Comparison of ENCODE assay signal across 9 mouse cellular contexts in the genomic region with DNA sequence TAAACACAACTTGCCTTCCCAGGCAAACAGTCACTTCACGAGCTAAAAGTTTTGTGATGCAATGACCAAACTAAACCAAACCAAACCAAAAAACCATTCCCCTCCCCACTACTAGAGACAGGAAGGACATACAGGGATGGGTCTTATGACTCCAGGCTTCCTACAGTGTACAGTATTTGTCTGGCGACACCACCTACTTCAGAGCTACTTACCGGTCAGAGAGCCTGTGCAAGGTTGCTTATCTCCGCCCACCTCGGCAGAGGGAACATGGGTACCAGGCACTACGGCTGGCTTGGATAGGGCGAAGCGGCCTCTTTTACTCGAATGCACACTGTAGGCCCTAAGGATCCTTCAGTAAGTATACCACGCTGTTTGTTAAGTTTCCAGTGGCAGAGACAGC. TPM values are rescaled to one million over a fixed set of nuclear protein-coding genes. Genes with fewer than 3 reads are reported as not detected.
DNase-seq lines count a peak whose midpoint lies in the region; ATAC-seq and TF ChIP-seq lines count a peak whose summit lies in the region.
"Had no signal": no experiment of that assay in that cellular context is flagged by ENCODE, and none has a peak within 500 bp of the region (broad histone marks: within the 10 kb centered on the region; RNA-seq: fewer than 3 reads in every experiment).

No protein-coding gene starts in this region.

- peak overlapping the region; percentile 92 for H3K4me3 ChIP-seq in embryonic fibroblast, embryonic 13.5 days (ENCODE audit: insufficient read depth, low read length)

- peak; percentile 47 for DNase-seq in thymus, postnatal 4 days
- DNase-seq in thymus, postnatal 0 days (ENCODE audit: low spot score) = no peak
- DNase-seq in kidney, adult 9 months = peak; percentile 42
- peak; percentile 23 for DNase-seq in lung, postnatal 14 days
- DNase-seq in right cerebral cortex, postnatal 4 days = no peak
- no peak for DNase-seq in adrenal gland, postnatal 4 days (ENCODE audit: low spot score in 2 of 2)

- TF ChIP-seq CTCF in embryonic fibroblast, embryonic 13.5 days (IDR thresholded peaks at IDR 0.05; ENCODE audit: borderline replicate concordance, insufficient read depth, low read length) = no peak

- peak overlapping the region; percentile 39; the same call in 1 of the 2 replicates for H3K27ac ChIP-seq in embryonic fibroblast, embryonic 13.5 days (ENCODE audit: insufficient read depth, low read length)

- 0 out of 2 replicates have a peak, but pooled peaks cover 9% of the 10 kb centered on the region for H3K4me1 ChIP-seq in embryonic fibroblast, embryonic 13.5 days (ENCODE audit: control insufficient read depth, insufficient read depth, low read length)

- TF ChIP-seq POLR2A in embryonic fibroblast, embryonic 13.5 days (IDR thresholded peaks at IDR 0.05; ENCODE audit: low read depth, low read length) = no peak

- ATAC-seq in activated CD4-positive, CD25-positive, alpha-beta regulatory T cell, adult 4 months = no peak

RNA-seq across cellular contexts. Expression of a gene that starts 2.1 kb away (rescaled TPM):
- 772 and 787 TPM in 2 replicates for polyA plus RNA-seq in thymus, postnatal 0 days (2015; fragmentation: Nextera tagmentation; extraction: Ambion mirVana)
- polyA plus RNA-seq in embryonic fibroblast, embryonic 13.5 days (2011; ENCODE audit: insufficient read length, low read depth, missing spikeins) = 296 and 315 TPM in 2 replicates
- total RNA-seq in adrenal gland, postnatal 4 days (2021) = 100 to 1,000 TPM; 371 to 391 TPM
- polyA plus RNA-seq in activated CD4-positive, CD25-positive, alpha-beta regulatory T cell, adult 4 months (2017; shearing (Covaris generic)) = 100 to 1,000 TPM; 368 to 405 TPM

RNA-seq across cellular contexts. Expression of a gene that starts 16.2 kb away (rescaled TPM):
- polyA plus RNA-seq in thymus, postnatal 0 days (2015; fragmentation: Nextera tagmentation; extraction: Ambion mirVana) = 28.9 and 32.5 TPM in 2 replicates
- not detected in 2 replicates for polyA plus RNA-seq in embryonic fibroblast, embryonic 13.5 days (2011; ENCODE audit: insufficient read length, low read depth, missing spikeins)
- 10 to 100 TPM; 24.4 to 30.7 TPM for total RNA-seq in adrenal gland, postnatal 4 days (2021)
- polyA plus RNA-seq in activated CD4-positive, CD25-positive, alpha-beta regulatory T cell, adult 4 months (2017; shearing (Covaris generic)) = 1 to 10 TPM; 1.4 to 8.5 TPM

RNA-seq across cellular contexts. Expression of a gene that starts 25.9 kb away (rescaled TPM):
- polyA plus RNA-seq in thymus, postnatal 0 days (2015; fragmentation: Nextera tagmentation; extraction: Ambion mirVana) = 1.2 and 2.1 TPM in 2 replicates
- not detected in 2 replicates for polyA plus RNA-seq in embryonic fibroblast, embryonic 13.5 days (2011; ENCODE audit: insufficient read length, low read depth, missing spikeins)
- 1 to 10 TPM; 2.4 to 4.6 TPM for total RNA-seq in adrenal gland, postnatal 4 days (2021)
- polyA plus RNA-seq in activated CD4-positive, CD25-positive, alpha-beta regulatory T cell, adult 4 months (2017; shearing (Covaris generic)) = not detected
- polyA plus RNA-seq: large intestine, adult 2 months had no signal

RNA-seq across cellular contexts. Expression of a gene that starts 32.4 kb away (rescaled TPM):
- 73.5 and 74.0 TPM in 2 replicates for polyA plus RNA-seq in thymus, postnatal 0 days (2015; fragmentation: Nextera tagmentation; extraction: Ambion mirVana)
- 17.9 and 19.8 TPM in 2 replicates for polyA plus RNA-seq in embryonic fibroblast, embryonic 13.5 days (2011; ENCODE audit: insufficient read length, low read depth, missing spikeins)
- 10 to 100 TPM; 35.6 to 36.5 TPM for total RNA-seq in adrenal gland, postnatal 4 days (2021)
- polyA plus RNA-seq in activated CD4-positive, CD25-positive, alpha-beta regulatory T cell, adult 4 months (2017; shearing (Covaris generic)) = 10 to 100 TPM; 27.7 to 32.1 TPM

RNA-seq across cellular contexts. Expression of a gene that starts 32.4 kb away (rescaled TPM):
- 60.4 and 61.6 TPM in 2 replicates for polyA plus RNA-seq in thymus, postnatal 0 days (2015; fragmentation: Nextera tagmentation; extraction: Ambion mirVana)
- 13.9 and 16.1 TPM in 2 replicates for polyA plus RNA-seq in embryonic fibroblast, embryonic 13.5 days (2011; ENCODE audit: insufficient read length, low read depth, missing spikeins)
- total RNA-seq in adrenal gland, postnatal 4 days (2021) = 10 to 100 TPM; 39.0 to 40.6 TPM
- 10 to 100 TPM; 44.3 to 57.7 TPM for polyA plus RNA-seq in activated CD4-positive, CD25-positive, alpha-beta regulatory T cell, adult 4 months (2017; shearing (Covaris generic))

Comparison
In these comparisons a context has a peak if more than half of its experiments do, and no peak if none do; other contexts are left out.
1. DNase-seq: peak in thymus, postnatal 4 days (single experiment), kidney, adult 9 months (single experiment) and lung, postnatal 14 days (single experiment); none in thymus, postnatal 0 days (single experiment), right cerebral cortex, postnatal 4 days (single experiment) and adrenal gland, postnatal 4 days (0 of 2).